Mouse (Mus musculus) myocyte (in vitro differentiated cells): ENCODE data around the gene Psrc1. TPM values are rescaled to one million over a fixed set of nuclear protein-coding genes. Genes with fewer than 3 reads are reported as not detected.

Experiments used
- H3K27me3 ChIP-seq: one replicate; pipeline ENCODE4 v1.6.1; 2011; ENCODE audit not compliant: control insufficient read depth, insufficient read depth, insufficient read length
- H3K36me3 ChIP-seq: one replicate; pipeline ENCODE4 v1.6.1; 2011; ENCODE audit not compliant: control insufficient read depth, insufficient read depth
- H3K4me2 ChIP-seq: one replicate; pipeline ENCODE4 v1.6.1; 2011; ENCODE audit warnings: low read depth, control low read depth
- H3K4me3 ChIP-seq: one replicate; pipeline ENCODE4 v1.5.1; 2011; ENCODE audit warnings: mild to moderate bottlenecking, control low read depth, moderate library complexity
- H3K79me2 ChIP-seq: one replicate; pipeline ENCODE4 v1.6.1; 2011; ENCODE audit not compliant: control insufficient read depth, insufficient read depth
- H3ac ChIP-seq: one replicate; pipeline ENCODE4 v1.6.1; 2011; ENCODE audit not compliant: control insufficient read depth, insufficient read length
- CEBPB ChIP-seq: IDR thresholded peaks from 2 replicates; pipeline ENCODE4 v1.6.1; 2011; ENCODE audit warnings: mild to moderate bottlenecking, moderate library complexity; ENCODE audit not compliant: poor library complexity, insufficient read depth, severe bottlenecking
- E2F4 ChIP-seq: IDR thresholded peaks from one replicate; pipeline ENCODE4 v1.6.1; 2011; ENCODE audit warnings: mild to moderate bottlenecking, control low read depth, moderate library complexity; ENCODE audit not compliant: insufficient read depth
- MAX ChIP-seq: IDR thresholded peaks from one replicate; pipeline ENCODE4 v1.6.1; 2011; ENCODE audit warnings: low read depth, mild to moderate bottlenecking, control low read depth
- MYOD1 ChIP-seq, 3 experiments: IDR thresholded peaks; one replicate each; pipeline ENCODE4 v1.6.1; 2011; ENCODE audit warnings: control low read depth in 2 of 3, low read depth in 2 of 3, mild to moderate bottlenecking in 2 of 3, moderate library complexity in 1 of 3; ENCODE audit not compliant: insufficient read length in 2 of 3, control insufficient read depth in 1 of 3
- MYOG ChIP-seq, 3 experiments: IDR thresholded peaks; one replicate each; pipeline ENCODE4 v1.6.1; 2011; ENCODE audit warnings: control low read depth in 2 of 3, low read depth in 2 of 3, mild to moderate bottlenecking in 2 of 3; ENCODE audit not compliant: insufficient read length in 2 of 3, control insufficient read depth in 1 of 3, insufficient read depth in 1 of 3
- POLR2A ChIP-seq: IDR thresholded peaks from one replicate; pipeline ENCODE4 v1.6.1; 2011; ENCODE audit warnings: low read depth, mild to moderate bottlenecking, control low read depth, moderate library complexity; ENCODE audit not compliant: insufficient read length
- POLR2AphosphoS2 ChIP-seq: IDR thresholded peaks from one replicate; pipeline ENCODE4 v1.6.1; 2011; ENCODE audit warnings: low read depth, control low read depth; ENCODE audit not compliant: insufficient read length
- REST ChIP-seq: IDR thresholded peaks from one replicate; pipeline ENCODE4 v1.6.1; 2011; ENCODE audit warnings: mild to moderate bottlenecking, control low read depth, moderate library complexity; ENCODE audit not compliant: insufficient read depth, insufficient read length
- SRF ChIP-seq: IDR thresholded peaks from one replicate; pipeline ENCODE4 v1.6.1; 2011; ENCODE audit warnings: low read depth; ENCODE audit not compliant: control insufficient read depth, insufficient read length
- TCF12 ChIP-seq: IDR thresholded peaks from one replicate; pipeline ENCODE4 v1.6.1; 2011; ENCODE audit warnings: mild to moderate bottlenecking, control low read depth; ENCODE audit not compliant: poor library complexity, insufficient read depth, severe bottlenecking
- TCF3 ChIP-seq: IDR thresholded peaks from one replicate; pipeline ENCODE4 v1.6.1; 2011; ENCODE audit warnings: low read depth, control low read depth; ENCODE audit not compliant: insufficient read length
- USF1 ChIP-seq: IDR thresholded peaks from one replicate; pipeline ENCODE4 v1.6.1; 2011; ENCODE audit warnings: low read depth, mild to moderate bottlenecking, control low read depth, moderate library complexity
- polyA plus RNA-seq: library from polyadenylated mRNA; unstranded; fragments of >200 nt; fragmentation: generic; extraction: Trizol; gene quantifications from one replicate; pipeline ENCODE4 v1.2.1, GENCODE M21; 2012; ENCODE audit warnings: missing spikeins

Gene Psrc1
- polyA plus RNA-seq, 1 experiment: 16.5 TPM

GRCm38 (mm10) chr3:108348376-108348775, 35.3 kb upstream of the Psrc1 start:
- no peaks in the 10 kb centered on the region for H3K79me2 ChIP-seq
- peaks cover 42% of the 10 kb centered on the region for H3K27me3 ChIP-seq
- H3K4me3 ChIP-seq: no peak overlapping the region
- no peak overlapping the region for H3ac ChIP-seq
- no peak for TF ChIP-seq E2F4
- no peak for TF ChIP-seq POLR2A
- no peak for TF ChIP-seq MYOD1 (IDR thresholded peaks at IDR 0.05; ENCODE audit: control insufficient read depth in 1 of 3, insufficient read length in 2 of 3, low read depth in 2 of 3)
- no peak for TF ChIP-seq CEBPB
- no peak for TF ChIP-seq TCF12
- TF ChIP-seq POLR2AphosphoS2: no peak
- TF ChIP-seq SRF: no peak
- TF ChIP-seq USF1: no peak
- no peak for TF ChIP-seq REST
- no peak for TF ChIP-seq TCF3
- TF ChIP-seq MAX: no peak
- TF ChIP-seq MYOG (IDR thresholded peaks at IDR 0.05; ENCODE audit: control insufficient read depth in 1 of 3, insufficient read depth in 1 of 3, insufficient read length in 2 of 3, low read depth in 2 of 3): no peak
- H3K4me2 ChIP-seq: no peak overlapping the region
- no peaks in the 10 kb centered on the region for H3K36me3 ChIP-seq

- no peak for TF ChIP-seq TCF3
- no peak for TF ChIP-seq USF1
- TF ChIP-seq POLR2AphosphoS2: no peak
- no peak for TF ChIP-seq MYOD1 (IDR thresholded peaks at IDR 0.05; ENCODE audit: control insufficient read depth in 1 of 3, insufficient read length in 2 of 3, low read depth in 2 of 3)
- no peak for TF ChIP-seq E2F4
- no peak for TF ChIP-seq TCF12
- H3K27me3 ChIP-seq: peaks cover 73% of the 10 kb centered on the region
- no peak overlapping the region for H3K4me3 ChIP-seq
- no peak overlapping the region for H3ac ChIP-seq
- H3K36me3 ChIP-seq: no peaks in the 10 kb centered on the region
- no peaks in the 10 kb centered on the region for H3K79me2 ChIP-seq
- no peak overlapping the region for H3K4me2 ChIP-seq
Observed at GRCm38 (mm10) chr3:108355245-108355644, 28.4 kb upstream of the Psrc1 start.

GRCm38 (mm10) chr3:108357051-108357450, 26.6 kb upstream of the Psrc1 start:
- H3K27me3 ChIP-seq: peaks cover 72% of the 10 kb centered on the region
- H3ac ChIP-seq: no peak overlapping the region
- TF ChIP-seq MYOG (IDR thresholded peaks at IDR 0.05; ENCODE audit: control insufficient read depth in 1 of 3, insufficient read depth in 1 of 3, insufficient read length in 2 of 3, low read depth in 2 of 3): no peak
- TF ChIP-seq POLR2AphosphoS2: no peak
- no peak for TF ChIP-seq REST
- no peak for TF ChIP-seq TCF3
- no peak for TF ChIP-seq POLR2A
- no peak for TF ChIP-seq TCF12
- no peak for TF ChIP-seq USF1
- no peak for TF ChIP-seq MYOD1 (IDR thresholded peaks at IDR 0.05; ENCODE audit: control insufficient read depth in 1 of 3, insufficient read length in 2 of 3, low read depth in 2 of 3)
- TF ChIP-seq SRF: no peak
- no peak for TF ChIP-seq CEBPB
- TF ChIP-seq MAX: no peak
- H3K4me2 ChIP-seq: no peak overlapping the region
- H3K79me2 ChIP-seq: no peaks in the 10 kb centered on the region
- H3K36me3 ChIP-seq: no peaks in the 10 kb centered on the region
- no peak overlapping the region for H3K4me3 ChIP-seq

GRCm38 (mm10) chr3:108358445-108358844, 25.2 kb upstream of the Psrc1 start:
- H3K4me3 ChIP-seq: no peak overlapping the region
- TF ChIP-seq MYOG (IDR thresholded peaks at IDR 0.05; ENCODE audit: control insufficient read depth in 1 of 3, insufficient read depth in 1 of 3, insufficient read length in 2 of 3, low read depth in 2 of 3): no peak

GRCm38 (mm10) chr3:108360894-108361293, 22.7 kb upstream of the Psrc1 start:
- H3K4me3 ChIP-seq: no peak overlapping the region
- no peaks in the 10 kb centered on the region for H3K79me2 ChIP-seq
- no peaks in the 10 kb centered on the region for H3K36me3 ChIP-seq
- no peak overlapping the region for H3ac ChIP-seq
- peaks cover 77% of the 10 kb centered on the region for H3K27me3 ChIP-seq
- no peak overlapping the region for H3K4me2 ChIP-seq
- TF ChIP-seq SRF (no peak), CEBPB (no peak), POLR2A (no peak), TCF12 (no peak), REST (no peak), USF1 (no peak)

More at GRCm38 (mm10) chr3:108358445-108358844, 25.2 kb upstream of the Psrc1 start:
- H3K79me2 ChIP-seq: no peaks in the 10 kb centered on the region
- H3ac ChIP-seq: no peak overlapping the region
- H3K27me3 ChIP-seq: peaks cover 68% of the 10 kb centered on the region
- H3K4me2 ChIP-seq: no peak overlapping the region
- H3K36me3 ChIP-seq: no peaks in the 10 kb centered on the region
